In genomic region chr1:20917496-20918050, GRCm38 (mm10) we compare ENCODE assay signal across 23 mouse cellular contexts. TPM values are rescaled to one million over a fixed set of nuclear protein-coding genes. Genes with fewer than 3 reads are reported as not detected.
A peak's percentile ranks its signal among the peaks of the same experiment; 100 is the strongest.
DNase-seq lines count a peak whose midpoint lies in the region; ATAC-seq lines count a peak whose summit lies in the region.
"Had no signal": no experiment of that assay in that cellular context is flagged by ENCODE, and none has a peak within 500 bp of the region (broad histone marks: within the 10 kb centered on the region; RNA-seq: fewer than 3 reads in every experiment).

No protein-coding gene starts in this region.

- DNase-seq in adrenal gland, adult (ENCODE audit: inconsistent age in 2 of 2, low spot score in 1 of 2) = peak; percentile 45 to 79
- no peak for DNase-seq in adrenal gland, postnatal 4 days (ENCODE audit: low spot score in 2 of 2)
- peak; percentile 56 for DNase-seq in heart, adult 11 months
- DNase-seq in heart, embryonic 10.5 days (ENCODE audit: low spot score) = no peak
- peak; percentile 53 for DNase-seq in midbrain, embryonic 11.5 days (ENCODE audit: low spot score, missing footprints)
- peak; percentile 35 to 42 for DNase-seq in adrenal gland, postnatal 36 days
- no peak for DNase-seq in cerebellum, postnatal 14 days
- DNase-seq: cerebellum, adult 18-20 months; cerebellum, adult 9-10 months; cerebellum, postnatal 25 days; forebrain, postnatal 0 days; gastrocnemius, adult 2 months; gastrocnemius, postnatal 14 days; heart, adult 2 months had no signal

- WGBS in heart, embryonic 10.5 days = 81% methylated on average over 6 of the region's 6 CpGs
- 94% methylated on average over 6 of the region's 6 CpGs for WGBS in midbrain, embryonic 11.5 days
- 92% methylated on average over 6 of the region's 6 CpGs for WGBS in midbrain, embryonic 15.5 days

- no peaks in the 10 kb centered on the region; the same call in 1 of the 2 replicates for H3K4me1 ChIP-seq in heart, embryonic 10.5 days
- H3K4me1 ChIP-seq in midbrain, embryonic 11.5 days (ENCODE audit: control insufficient read depth, insufficient read depth, low read length) = no peaks in the 10 kb centered on the region; the same call in 1 of the 2 replicates
- peaks cover 9% of the 10 kb centered on the region; the same call in 1 of the 2 replicates for H3K4me1 ChIP-seq in midbrain, embryonic 15.5 days

- no peak for ATAC-seq in midbrain, embryonic 11.5 days (ENCODE audit: low FRiP score)
- ATAC-seq in midbrain, embryonic 15.5 days (replicated peaks) = no peak
- ATAC-seq: activated CD4-positive, CD25-positive, alpha-beta regulatory T cell, adult 4 months; forebrain, embryonic 14.5 days; forebrain, postnatal 0 days; intestine, postnatal 0 days had no signal

- H3K9me3 ChIP-seq in heart, embryonic 10.5 days = no peaks in the 10 kb centered on the region
- H3K9me3 ChIP-seq in midbrain, embryonic 11.5 days (ENCODE audit: control insufficient read depth, low read length) = no peaks in the 10 kb centered on the region
- no peaks in the 10 kb centered on the region for H3K9me3 ChIP-seq in midbrain, embryonic 15.5 days
- H3K9me3 ChIP-seq: embryonic facial prominence, embryonic 12.5 days; embryonic facial prominence, embryonic 15.5 days; hindbrain, embryonic 12.5 days; hindbrain, embryonic 15.5 days had no signal

- no peak overlapping the region for H3K9ac ChIP-seq in midbrain, embryonic 11.5 days (ENCODE audit: low read length)
- no peak overlapping the region for H3K9ac ChIP-seq in midbrain, embryonic 15.5 days
- H3K9ac ChIP-seq: embryonic facial prominence, embryonic 12.5 days; embryonic facial prominence, embryonic 15.5 days; forebrain, postnatal 0 days; hindbrain, embryonic 12.5 days; hindbrain, embryonic 15.5 days had no signal

- no peak overlapping the region for H3K27ac ChIP-seq in heart, embryonic 10.5 days
- no peak overlapping the region for H3K27ac ChIP-seq in midbrain, embryonic 11.5 days (ENCODE audit: low read depth, low read length)
- no peak overlapping the region for H3K27ac ChIP-seq in midbrain, embryonic 15.5 days
- H3K27ac ChIP-seq: embryonic facial prominence, embryonic 12.5 days; embryonic facial prominence, embryonic 15.5 days; gastrocnemius, adult 2 months; heart, adult 2 months; hindbrain, embryonic 12.5 days; hindbrain, embryonic 15.5 days had no signal

- no peak overlapping the region for H3K4me3 ChIP-seq in heart, embryonic 10.5 days
- no peak overlapping the region for H3K4me3 ChIP-seq in midbrain, embryonic 11.5 days (ENCODE audit: low read depth, low read length)
- no peak overlapping the region for H3K4me3 ChIP-seq in midbrain, embryonic 15.5 days
- H3K4me3 ChIP-seq: embryonic facial prominence, embryonic 12.5 days; embryonic facial prominence, embryonic 15.5 days; gastrocnemius, adult 2 months; heart, adult 2 months; hindbrain, embryonic 12.5 days; hindbrain, embryonic 15.5 days had no signal

- H3K4me2 ChIP-seq in midbrain, embryonic 11.5 days = no peak overlapping the region
- H3K4me2 ChIP-seq in midbrain, embryonic 15.5 days = no peak overlapping the region
- H3K4me2 ChIP-seq: embryonic facial prominence, embryonic 12.5 days; embryonic facial prominence, embryonic 15.5 days; heart, embryonic 11.5 days; hindbrain, embryonic 12.5 days; hindbrain, embryonic 15.5 days had no signal

- no peaks in the 10 kb centered on the region for H3K27me3 ChIP-seq in heart, embryonic 10.5 days (ENCODE audit: insufficient read depth, poor library complexity, severe bottlenecking)
- no peaks in the 10 kb centered on the region for H3K27me3 ChIP-seq in midbrain, embryonic 11.5 days (ENCODE audit: control insufficient read depth, insufficient read depth, low read length)
- H3K27me3 ChIP-seq in midbrain, embryonic 15.5 days (replicated peaks) = no peaks in the 10 kb centered on the region
- H3K27me3 ChIP-seq: embryonic facial prominence, embryonic 12.5 days; embryonic facial prominence, embryonic 15.5 days; hindbrain, embryonic 12.5 days; hindbrain, embryonic 15.5 days had no signal

- no peaks in the 10 kb centered on the region for H3K36me3 ChIP-seq in heart, embryonic 10.5 days
- no peaks in the 10 kb centered on the region for H3K36me3 ChIP-seq in midbrain, embryonic 11.5 days (ENCODE audit: control insufficient read depth, insufficient read depth, low read length)
- no peaks in the 10 kb centered on the region for H3K36me3 ChIP-seq in midbrain, embryonic 15.5 days (replicated peaks)
- H3K36me3 ChIP-seq: embryonic facial prominence, embryonic 12.5 days; embryonic facial prominence, embryonic 15.5 days; hindbrain, embryonic 12.5 days; hindbrain, embryonic 15.5 days had no signal

RNA-seq across cellular contexts. Expression of gene Paqr8, which starts 27.2 kb away (rescaled TPM):
- 10 to 100 TPM; 40.5 to 44.6 TPM for total RNA-seq in adrenal gland, postnatal 4 days (2021)
- 2.7 and 3.2 TPM in 2 replicates for polyA plus RNA-seq in heart, embryonic 10.5 days (2016; fragmentation: Nextera tagmentation; extraction: Ambion mirVana)
- polyA plus RNA-seq in midbrain, embryonic 11.5 days (2014; fragmentation: Nextera tagmentation; extraction: Ambion mirVana) = 7.2 and 7.7 TPM in 2 replicates
- 23.7 and 24.2 TPM in 2 replicates for polyA plus RNA-seq in midbrain, embryonic 15.5 days (2015; fragmentation: Nextera tagmentation; extraction: Ambion mirVana)
- total RNA-seq in adrenal gland, postnatal 36 days (2021) = 10 to 100 TPM; 45.1 to 62.9 TPM

RNA-seq across cellular contexts. Expression of gene Efhc1, which starts 33.9 kb away (rescaled TPM):
- total RNA-seq in adrenal gland, postnatal 4 days (2021) = 1 to 10 TPM; 3.0 to 3.4 TPM
- 0.75 and 1.1 TPM in 2 replicates for polyA plus RNA-seq in heart, embryonic 10.5 days (2016; fragmentation: Nextera tagmentation; extraction: Ambion mirVana)
- polyA plus RNA-seq in midbrain, embryonic 11.5 days (2014; fragmentation: Nextera tagmentation; extraction: Ambion mirVana) = 2.5 and 2.6 TPM in 2 replicates
- 1.6 and 1.8 TPM in 2 replicates for polyA plus RNA-seq in midbrain, embryonic 15.5 days (2015; fragmentation: Nextera tagmentation; extraction: Ambion mirVana)
- total RNA-seq in adrenal gland, postnatal 36 days (2021) = 1 to 10 TPM; 1.1 to 1.6 TPM

Comparison
In these comparisons a context has a peak if more than half of its experiments do, and no peak if none do; other contexts are left out.
1. DNase-seq: peak in adrenal gland, adult (2 of 2), heart, adult 11 months (single experiment), midbrain, embryonic 11.5 days (single experiment) and adrenal gland, postnatal 36 days (2 of 2); none in adrenal gland, postnatal 4 days (0 of 2), heart, embryonic 10.5 days (single experiment) and cerebellum, postnatal 14 days (0 of 2).